15 mouse cellular contexts compared by ENCODE assay signal in the genomic region with DNA sequence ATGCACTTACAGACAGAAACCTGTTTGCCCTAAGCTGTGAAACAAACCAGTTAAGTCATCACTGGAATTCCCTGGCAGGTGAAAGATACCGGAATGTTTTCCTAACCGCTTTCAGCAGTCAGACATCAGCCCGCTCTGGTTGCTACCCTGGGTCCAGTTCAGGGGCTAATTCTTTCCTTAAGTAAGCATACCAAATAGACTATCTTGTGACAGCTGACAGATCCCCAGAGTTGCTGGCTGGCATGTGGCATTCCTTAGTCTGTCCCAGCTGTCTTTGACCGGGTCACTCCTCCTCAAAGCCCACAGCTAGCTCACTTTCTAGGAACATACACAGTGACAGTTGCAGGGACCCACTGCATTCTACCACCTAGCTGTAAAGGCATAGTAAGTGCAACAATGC. TPM values are rescaled to one million over a fixed set of nuclear protein-coding genes. Genes with fewer than 3 reads are reported as not detected.
DNase-seq lines count a peak whose midpoint lies in the region; ATAC-seq and TF ChIP-seq lines count a peak whose summit lies in the region.
"Had no signal": no experiment of that assay in that cellular context is flagged by ENCODE, and none has a peak within 500 bp of the region (broad histone marks: within the 10 kb centered on the region; RNA-seq: fewer than 3 reads in every experiment).

No protein-coding gene starts in this region.

- ATAC-seq in heart, embryonic 13.5 days (ENCODE audit: extremely low read depth, insufficient number of reproducible peaks, low FRiP score, low TSS enrichment): peak; percentile 42; the same call in 1 of the 2 replicates
- no peak for ATAC-seq in hindbrain, postnatal 0 days
- ATAC-seq: forebrain, embryonic 16.5 days; inflammation-experienced regulatory T-cells, adult 6 months had no signal

- no peak overlapping the region for H3ac ChIP-seq in myocyte (ENCODE audit: control insufficient read depth, insufficient read length)

- peak overlapping the region; percentile 26 for H3K4me2 ChIP-seq in heart, embryonic 13.5 days
- H3K4me2 ChIP-seq in myocyte (ENCODE audit: low read depth): no peak overlapping the region
- H3K4me2 ChIP-seq in hindbrain, postnatal 0 days (ENCODE audit: low read depth, low read length): no peak overlapping the region
- H3K4me2 ChIP-seq: embryonic facial prominence, embryonic 12.5 days; liver, embryonic 15.5 days had no signal

- H3K9me3 ChIP-seq in heart, embryonic 13.5 days: no peaks in the 10 kb centered on the region
- H3K9me3 ChIP-seq in hindbrain, postnatal 0 days (ENCODE audit: low read length): no peaks in the 10 kb centered on the region
- H3K9me3 ChIP-seq: embryonic facial prominence, embryonic 12.5 days; liver, embryonic 15.5 days; megakaryocyte, embryonic 14.5 days had no signal

- H3K79me2 ChIP-seq in myocyte (ENCODE audit: control insufficient read depth, insufficient read depth): no peaks in the 10 kb centered on the region

- DNase-seq in gastrocnemius, adult 18-20 months (ENCODE audit: low spot score): peak; percentile 18
- no peak for DNase-seq in gastrocnemius, adult 8-10 months (ENCODE audit: low spot score in 2 of 2)
- DNase-seq in lung, postnatal 10 days: peak; percentile 38
- DNase-seq in lung, adult 2 months: no peak
- DNase-seq in cerebellum, postnatal 36 days: no peak
- no peak for DNase-seq in hindbrain, postnatal 0 days (ENCODE audit: low spot score)
- DNase-seq: cerebellum, adult 2 months; right cerebral cortex, postnatal 4 days had no signal

- H3K9ac ChIP-seq in heart, embryonic 13.5 days: no peak overlapping the region
- H3K9ac ChIP-seq in hindbrain, postnatal 0 days (replicated peaks; ENCODE audit: low read length): no peak overlapping the region
- H3K9ac ChIP-seq: embryonic facial prominence, embryonic 12.5 days; liver, embryonic 15.5 days had no signal

- TF ChIP-seq POLR2A in lung, adult 2 months (IDR thresholded peaks at IDR 0.05; ENCODE audit: borderline replicate concordance, extremely low read depth, low read depth, low read length): no peak
- no peak for TF ChIP-seq POLR2A in myocyte (IDR thresholded peaks at IDR 0.05; ENCODE audit: insufficient read length, low read depth)

- peak overlapping the region; percentile 89 for H3K27ac ChIP-seq in heart, embryonic 13.5 days (replicated peaks)
- no peak overlapping the region for H3K27ac ChIP-seq in hindbrain, postnatal 0 days
- H3K27ac ChIP-seq: embryonic facial prominence, embryonic 12.5 days; liver, embryonic 15.5 days had no signal

- no peaks in the 10 kb centered on the region for H3K36me3 ChIP-seq in heart, embryonic 13.5 days
- no peaks in the 10 kb centered on the region for H3K36me3 ChIP-seq in myocyte (ENCODE audit: control insufficient read depth, insufficient read depth)
- no peaks in the 10 kb centered on the region for H3K36me3 ChIP-seq in hindbrain, postnatal 0 days (ENCODE audit: insufficient read depth, low read length)
- H3K36me3 ChIP-seq: embryonic facial prominence, embryonic 12.5 days; liver, embryonic 15.5 days had no signal

- WGBS in lung, adult 2 months: 39% methylated on average over 4 of the region's 4 CpGs
- 13% methylated on average over 4 of the region's 4 CpGs for WGBS in heart, embryonic 13.5 days
- WGBS in hindbrain, postnatal 0 days: 62% methylated on average over 4 of the region's 4 CpGs

- no peaks in the 10 kb centered on the region for H3K27me3 ChIP-seq in heart, embryonic 13.5 days (replicated peaks)
- no peaks in the 10 kb centered on the region for H3K27me3 ChIP-seq in myocyte (ENCODE audit: control insufficient read depth, insufficient read depth, insufficient read length)
- H3K27me3 ChIP-seq in hindbrain, postnatal 0 days (ENCODE audit: insufficient read depth, low read length): no peaks in the 10 kb centered on the region
- H3K27me3 ChIP-seq: embryonic facial prominence, embryonic 12.5 days; liver, embryonic 15.5 days had no signal

- no peak overlapping the region for H3K4me3 ChIP-seq in lung, adult 2 months (replicated peaks; ENCODE audit: extremely low read depth, low read depth, low read length)
- H3K4me3 ChIP-seq in heart, embryonic 13.5 days: no peak overlapping the region
- no peak overlapping the region for H3K4me3 ChIP-seq in myocyte
- H3K4me3 ChIP-seq in hindbrain, postnatal 0 days (ENCODE audit: low read length): no peak overlapping the region
- H3K4me3 ChIP-seq: embryonic facial prominence, embryonic 12.5 days; liver, embryonic 15.5 days; megakaryocyte, embryonic 14.5 days had no signal

- no peaks in the 10 kb centered on the region for H3K4me1 ChIP-seq in lung, adult 2 months (ENCODE audit: control insufficient read depth, insufficient read depth, low read length)
- H3K4me1 ChIP-seq in heart, embryonic 13.5 days: peaks cover 27% of the 10 kb centered on the region
- H3K4me1 ChIP-seq in hindbrain, postnatal 0 days (ENCODE audit: insufficient read depth, low read length): no peaks in the 10 kb centered on the region
- H3K4me1 ChIP-seq: embryonic facial prominence, embryonic 12.5 days; liver, embryonic 15.5 days had no signal

- no peak for TF ChIP-seq CTCF in lung, adult 2 months (IDR thresholded peaks at IDR 0.05; ENCODE audit: insufficient read depth, low read length)
- TF ChIP-seq CTCF in hindbrain, postnatal 0 days (IDR thresholded peaks at IDR 0.05; ENCODE audit: low read depth): no peak

TF ChIP-seq in myocyte, 11 proteins besides CTCF, POLR2A, EP300 and RAD21:
- TF ChIP-seq CEBPB (IDR thresholded peaks at IDR 0.05; ENCODE audit: insufficient read depth, poor library complexity, severe bottlenecking): no peak
- TF ChIP-seq MYOG (IDR thresholded peaks at IDR 0.05; ENCODE audit: control insufficient read depth in 1 of 3, insufficient read depth in 1 of 3, insufficient read length in 2 of 3, low read depth in 2 of 3): peak; percentile 66 to 98 (median 96)
- TF ChIP-seq TCF12 (IDR thresholded peaks at IDR 0.05; ENCODE audit: insufficient read depth, poor library complexity, severe bottlenecking): peak; percentile 85
- no peak for TF ChIP-seq POLR2AphosphoS2 (IDR thresholded peaks at IDR 0.05; ENCODE audit: insufficient read length, low read depth)
- TF ChIP-seq MYOD1 (IDR thresholded peaks at IDR 0.05; ENCODE audit: control insufficient read depth in 1 of 3, insufficient read length in 2 of 3, low read depth in 2 of 3): peak in 2 of 3 experiments; percentile 68 to 87
- no peak for TF ChIP-seq REST (IDR thresholded peaks at IDR 0.05; ENCODE audit: insufficient read depth, insufficient read length)
- TF ChIP-seq TCF3 (IDR thresholded peaks at IDR 0.05; ENCODE audit: insufficient read length, low read depth): peak; percentile 61
TF ChIP-seq in myocyte: peak in this region for 4.

RNA-seq across cellular contexts. Expression of a gene that starts 22.6 kb away (rescaled TPM):
- total RNA-seq in gastrocnemius, adult 18-20 months (2021): 10 to 100 TPM; 11.1 to 14.2 TPM
- 10 to 100 TPM; 10.7 to 16.3 (median 12.4) TPM for total RNA-seq in gastrocnemius, adult 8-10 months (2022)
- polyA plus RNA-seq in lung, adult 2 months (2012; rRNA removed): 2.5 and 2.6 TPM in 2 replicates
- 29.2 and 32.8 TPM in 2 replicates for polyA plus RNA-seq in heart, embryonic 13.5 days (2015; fragmentation: Nextera tagmentation; extraction: Ambion mirVana)
- polyA plus RNA-seq in myocyte (2012; fragmentation: generic; extraction: Trizol): 10.9 TPM
- 8.3 and 10.6 TPM in 2 replicates for total RNA-seq in hindbrain, postnatal 0 days (2014; rRNA removed)
- polyA plus RNA-seq in hindbrain, postnatal 0 days (2015; fragmentation: Nextera tagmentation; extraction: Ambion mirVana): 26.6 and 27.1 TPM in 2 replicates

RNA-seq across cellular contexts. Expression of a gene that starts 23.6 kb away (rescaled TPM):
- total RNA-seq in gastrocnemius, adult 18-20 months (2021): 100 to 1,000 TPM; 107 to 138 TPM
- total RNA-seq in gastrocnemius, adult 8-10 months (2022): 100 to 1,000 TPM; 107 to 135 (median 112) TPM
- polyA plus RNA-seq in lung, adult 2 months (2012; rRNA removed): 15.3 and 28.8 TPM in 2 replicates
- polyA plus RNA-seq in heart, embryonic 13.5 days (2015; fragmentation: Nextera tagmentation; extraction: Ambion mirVana): 34.6 and 47.6 TPM in 2 replicates
- 32.6 TPM for polyA plus RNA-seq in myocyte (2012; fragmentation: generic; extraction: Trizol)
- total RNA-seq in hindbrain, postnatal 0 days (2014; rRNA removed): 181 and 190 TPM in 2 replicates
- 82.6 and 83.5 TPM in 2 replicates for polyA plus RNA-seq in hindbrain, postnatal 0 days (2015; fragmentation: Nextera tagmentation; extraction: Ambion mirVana)

Comparison
In these comparisons a context has a peak if more than half of its experiments do, and no peak if none do; other contexts are left out.
1. DNase-seq: peak in gastrocnemius, adult 18-20 months (single experiment) and lung, postnatal 10 days (single experiment); none in gastrocnemius, adult 8-10 months (0 of 2), lung, adult 2 months (single experiment), cerebellum, postnatal 36 days (0 of 2) and hindbrain, postnatal 0 days (single experiment).